18 mouse cellular contexts compared by ENCODE assay signal in the genomic region with DNA sequence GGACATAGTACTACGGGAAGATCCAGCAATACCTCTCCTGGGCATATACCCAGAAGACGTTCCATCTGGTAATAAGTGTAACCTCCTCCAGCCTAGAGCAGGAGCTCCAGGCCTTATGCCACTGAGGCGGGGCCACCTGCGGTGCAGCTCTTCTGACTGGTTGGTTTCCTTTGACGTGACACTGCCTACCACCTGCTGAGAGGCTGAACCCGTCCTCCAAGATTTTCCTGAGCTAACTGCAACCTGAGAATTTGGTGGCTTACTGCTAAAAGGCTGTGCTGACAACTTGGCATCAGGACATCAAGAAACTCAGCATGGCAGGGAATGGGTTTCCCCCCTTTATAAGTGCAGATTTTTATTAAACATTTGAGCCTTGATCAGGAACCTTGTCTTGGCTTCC. TPM values are rescaled to one million over a fixed set of nuclear protein-coding genes. Genes with fewer than 3 reads are reported as not detected.
"Had no signal": no experiment of that assay in that cellular context is flagged by ENCODE, and none has a peak within 500 bp of the region (broad histone marks: within the 10 kb centered on the region; RNA-seq: fewer than 3 reads in every experiment).

No protein-coding gene starts in this region.

- DNase-seq: gastrocnemius, adult 2 months; gastrocnemius, postnatal 10 days; gastrocnemius, postnatal 36 days; heart, adult 18-20 months; heart, postnatal 10 days; heart, postnatal 36 days; kidney, adult 11 months; kidney, adult 2 months; kidney, adult 9 months; kidney, postnatal 14 days; kidney, postnatal 36 days; layer of hippocampus, adult 9-11 months; left cerebral cortex, postnatal 4 days had no signal

RNA-seq across cellular contexts. Expression of a gene that starts 39.5 kb away (rescaled TPM):
- total RNA-seq: hematopoietic stem cell, adult 5-6 weeks; hindbrain, postnatal 0 days; left cerebral cortex, adult 2 months; left cerebral cortex, postnatal 10 days; left cerebral cortex, postnatal 25 days; left cerebral cortex, postnatal 4 days had no signal
